Comparison of ENCODE assay signal across 12 mouse cellular contexts in the genomic region with DNA sequence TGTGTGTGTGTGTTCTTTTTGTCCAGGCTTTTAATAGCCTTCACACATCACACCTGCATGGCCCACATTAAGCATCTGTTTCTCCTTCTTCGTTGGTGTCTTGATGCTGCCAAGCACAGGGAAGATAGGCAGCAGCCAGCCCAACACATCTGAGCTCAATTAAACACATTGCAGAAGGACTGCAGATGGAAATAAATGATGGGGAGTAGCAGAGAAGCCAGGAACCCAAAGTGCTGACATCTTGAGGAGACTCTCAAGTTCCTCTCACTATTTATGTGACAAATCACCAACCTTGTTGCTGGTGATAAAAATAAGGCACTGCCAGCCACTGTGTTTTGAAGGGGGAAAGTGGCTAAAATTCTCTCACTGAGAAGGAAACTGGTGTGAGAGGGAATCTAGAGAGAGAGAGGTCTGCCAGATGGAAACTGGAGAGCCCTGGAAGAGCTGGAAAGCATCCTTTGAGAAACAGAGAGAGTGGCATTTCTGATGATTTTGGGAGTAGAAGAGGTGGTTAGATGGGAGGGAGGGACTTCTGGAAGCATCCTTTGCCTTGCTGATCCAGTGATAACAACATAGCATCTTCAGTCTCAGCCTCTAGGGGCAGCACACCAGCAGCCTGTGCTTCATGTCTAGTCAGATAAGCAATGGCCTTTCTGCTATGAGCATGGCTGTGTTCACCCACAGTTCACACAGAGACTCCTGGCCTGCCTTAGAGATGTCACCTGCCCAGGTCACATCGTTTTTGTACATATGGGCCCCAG.
DNase-seq lines count a peak whose midpoint lies in the region; ATAC-seq and TF ChIP-seq lines count a peak whose summit lies in the region.
"Had no signal": no experiment of that assay in that cellular context is flagged by ENCODE, and none has a peak within 500 bp of the region (broad histone marks: within the 10 kb centered on the region; RNA-seq: fewer than 3 reads in every experiment).

No protein-coding gene starts in this region.

- intact Hi-C loops in left cerebral cortex, postnatal 36 days (cut with DNase I) = loop anchor here (2.0 to 5.0 kb wide), 2 partner anchors 123 to 124 kb away; no protein-coding TSS in a partner anchor

- DNase-seq in kidney, postnatal 0 days (ENCODE audit: low spot score) = no peak
- no peak for DNase-seq in kidney, postnatal 25 days
- no peak for DNase-seq in Patski (ENCODE audit: low read depth, low spot score)
- peak; percentile 7 for DNase-seq in embryo, embryonic 10.5 days (ENCODE audit: low spot score)
- peak; percentile 25 to 32 for DNase-seq in left cerebral cortex, postnatal 36 days (ENCODE audit: low spot score in 2 of 2)
- no peak for DNase-seq in thymus, adult 2 months
- DNase-seq: adrenal gland, postnatal 14 days; heart, postnatal 10 days; spleen, adult 18-20 months had no signal

- H3K9me3 ChIP-seq in kidney, postnatal 0 days (replicated peaks; ENCODE audit: low read length) = no peaks in the 10 kb centered on the region
- no peaks in the 10 kb centered on the region for H3K9me3 ChIP-seq in heart, embryonic 12.5 days (replicated peaks)

- ATAC-seq in kidney, postnatal 0 days (replicated peaks; ENCODE audit: low FRiP score, low read depth) = no peak
- no peak for ATAC-seq in Patski
- no peak for ATAC-seq in heart, embryonic 12.5 days (ENCODE audit: insufficient number of reproducible peaks, low FRiP score)
- no peak for ATAC-seq in CD4-positive, CD25-positive, alpha-beta regulatory T cell, adult 4 months

- TF ChIP-seq CTCF in kidney, postnatal 0 days (IDR thresholded peaks at IDR 0.05; ENCODE audit: low read depth) = peak; percentile 35; the same call in 1 of the 2 replicates
- peak; percentile 31 for TF ChIP-seq CTCF in Patski (IDR thresholded peaks at IDR 0.05)
- TF ChIP-seq CTCF in thymus, adult 2 months (IDR thresholded peaks at IDR 0.05; ENCODE audit: borderline replicate concordance, control insufficient read depth, extremely low read depth, insufficient read depth, low read length, poor library complexity) = no peak

- no peak overlapping the region for H3K4me3 ChIP-seq in kidney, postnatal 0 days (replicated peaks; ENCODE audit: low read depth, low read length)
- no peak overlapping the region for H3K4me3 ChIP-seq in thymus, adult 2 months (ENCODE audit: control insufficient read depth, insufficient read depth, low read length)
- H3K4me3 ChIP-seq in heart, embryonic 12.5 days = no peak overlapping the region
- H3K4me3 ChIP-seq: myocyte had no signal

- no peaks in the 10 kb centered on the region for H3K27me3 ChIP-seq in kidney, postnatal 0 days (ENCODE audit: insufficient read depth, low read length)
- no peaks in the 10 kb centered on the region for H3K27me3 ChIP-seq in Patski
- no peaks in the 10 kb centered on the region for H3K27me3 ChIP-seq in thymus, adult 2 months (ENCODE audit: control insufficient read depth, insufficient read depth, low read length)
- H3K27me3 ChIP-seq in heart, embryonic 12.5 days (replicated peaks) = no peaks in the 10 kb centered on the region

- no peaks in the 10 kb centered on the region for H3K36me3 ChIP-seq in kidney, postnatal 0 days (ENCODE audit: insufficient read depth, low read length)
- H3K36me3 ChIP-seq in thymus, adult 2 months (ENCODE audit: control insufficient read depth, insufficient read depth, low read length) = no peaks in the 10 kb centered on the region
- no peaks in the 10 kb centered on the region for H3K36me3 ChIP-seq in heart, embryonic 12.5 days

- in situ Hi-C loops in Patski (cut with MboI; ENCODE audit: low pct_unique_long_range_greater_than_20kb) = no loop called here

- TF ChIP-seq POLR2A in thymus, adult 2 months (IDR thresholded peaks at IDR 0.05; ENCODE audit: control insufficient read depth, extremely low read depth, insufficient read depth, low read length, poor library complexity) = no peak

- WGBS in kidney, postnatal 0 days = 57% methylated on average over 2 of the region's 2 CpGs
- 76% methylated on average over 2 of the region's 2 CpGs for WGBS in thymus, adult 2 months
- 47% methylated on average over 2 of the region's 2 CpGs for WGBS in heart, embryonic 12.5 days

- H3K4me2 ChIP-seq in kidney, postnatal 0 days (ENCODE audit: low read length) = no peak overlapping the region
- no peak overlapping the region for H3K4me2 ChIP-seq in heart, embryonic 12.5 days

- no peak overlapping the region for H3K9ac ChIP-seq in kidney, postnatal 0 days (ENCODE audit: low read depth, low read length)
- no peak overlapping the region for H3K9ac ChIP-seq in heart, embryonic 12.5 days

- H3K4me1 ChIP-seq in kidney, postnatal 0 days (replicated peaks; ENCODE audit: insufficient read depth, low read length) = no peaks in the 10 kb centered on the region
- no peaks in the 10 kb centered on the region for H3K4me1 ChIP-seq in thymus, adult 2 months (replicated peaks; ENCODE audit: control insufficient read depth, insufficient read depth, low read length)
- H3K4me1 ChIP-seq in heart, embryonic 12.5 days (replicated peaks) = no peaks in the 10 kb centered on the region

- CTCF ChIA-PET in Patski (lab: Charles Lee) = interaction anchor here (1.0 kb wide), 1 partner anchor 11 kb away, joined by 3 read pairs; no protein-coding TSS in a partner anchor

- POLR2A ChIA-PET in Patski (lab: Charles Lee) = no interaction called here

- no peak overlapping the region for H3K27ac ChIP-seq in kidney, postnatal 0 days
- no peak overlapping the region for H3K27ac ChIP-seq in thymus, adult 2 months (ENCODE audit: control insufficient read depth, insufficient read depth, low read length)
- H3K27ac ChIP-seq in heart, embryonic 12.5 days (ENCODE audit: poor library complexity, severe bottlenecking) = no peak overlapping the region

Comparison
In these comparisons a context has a peak if more than half of its experiments do, and no peak if none do; other contexts are left out.
1. DNase-seq: peak in embryo, embryonic 10.5 days (single experiment) and left cerebral cortex, postnatal 36 days (2 of 2); none in kidney, postnatal 0 days (single experiment), kidney, postnatal 25 days (0 of 2), Patski (single experiment) and thymus, adult 2 months (single experiment).